Mouse (Mus musculus) embryonic facial prominence, embryonic 10.5 days (tissue): ENCODE measurements around the gene Mtmr12. TPM values are rescaled to one million over a fixed set of nuclear protein-coding genes. Genes with fewer than 3 reads are reported as not detected.
"Not testable (repeated sequence)": the region's sequence is repeated elsewhere in the genome, so short reads cannot be mapped to it uniquely, and the experiment has no call there.

Source experiments
- DNase-seq: peaks from one replicate; pipeline ENCODE4 v3.0.0-alpha.2; 2017; ENCODE audit warnings: low spot score
- H3K27ac ChIP-seq: fragments of 300-500 bp; sonication (generic); replicated peaks from 2 replicates; pipeline ENCODE4 v1.5.1; 2016; ENCODE audit warnings: mild to moderate bottlenecking
- H3K27me3 ChIP-seq: fragments of 300-500 bp; sonication (generic); replicated peaks from 2 replicates; pipeline ENCODE4 v1.6.1; 2016; ENCODE audit warnings: low read depth, mild to moderate bottlenecking; ENCODE audit not compliant: poor library complexity, severe bottlenecking
- H3K36me3 ChIP-seq: fragments of 300-500 bp; sonication (generic); replicated peaks from 2 replicates; pipeline ENCODE4 v1.6.1; 2016; ENCODE audit warnings: mild to moderate bottlenecking, moderate library complexity
- H3K4me1 ChIP-seq: fragments of 300-500 bp; sonication (generic); 2 replicates; pipeline ENCODE4 v1.6.1; 2016
- H3K4me3 ChIP-seq: fragments of 300-500 bp; sonication (generic); 2 replicates; pipeline ENCODE4 v1.5.1; 2016; ENCODE audit warnings: mild to moderate bottlenecking, moderate library complexity
- H3K9me3 ChIP-seq: fragments of 300-500 bp; sonication (generic); 2 replicates; pipeline ENCODE4 v1.6.1; 2016; ENCODE audit warnings: mild to moderate bottlenecking
- WGBS: fragments of 180-500 bp; shearing (Covaris S2); methylation state at CpG from one replicate; pipeline ENCODE4 v1.1.7; 2016; 5-methylcytosine and 5-hydroxymethylcytosine counted together
- polyA plus RNA-seq: library from polyadenylated mRNA; unstranded; fragments of >200 nt; fragmentation: Nextera tagmentation; extraction: Ambion mirVana; gene quantifications from 2 replicates; pipeline ENCODE4 v1.2.1, GENCODE M21; 2016

The Mtmr12 gene
- polyA plus RNA-seq: 19.0 TPM in 2 replicates

DNA sequence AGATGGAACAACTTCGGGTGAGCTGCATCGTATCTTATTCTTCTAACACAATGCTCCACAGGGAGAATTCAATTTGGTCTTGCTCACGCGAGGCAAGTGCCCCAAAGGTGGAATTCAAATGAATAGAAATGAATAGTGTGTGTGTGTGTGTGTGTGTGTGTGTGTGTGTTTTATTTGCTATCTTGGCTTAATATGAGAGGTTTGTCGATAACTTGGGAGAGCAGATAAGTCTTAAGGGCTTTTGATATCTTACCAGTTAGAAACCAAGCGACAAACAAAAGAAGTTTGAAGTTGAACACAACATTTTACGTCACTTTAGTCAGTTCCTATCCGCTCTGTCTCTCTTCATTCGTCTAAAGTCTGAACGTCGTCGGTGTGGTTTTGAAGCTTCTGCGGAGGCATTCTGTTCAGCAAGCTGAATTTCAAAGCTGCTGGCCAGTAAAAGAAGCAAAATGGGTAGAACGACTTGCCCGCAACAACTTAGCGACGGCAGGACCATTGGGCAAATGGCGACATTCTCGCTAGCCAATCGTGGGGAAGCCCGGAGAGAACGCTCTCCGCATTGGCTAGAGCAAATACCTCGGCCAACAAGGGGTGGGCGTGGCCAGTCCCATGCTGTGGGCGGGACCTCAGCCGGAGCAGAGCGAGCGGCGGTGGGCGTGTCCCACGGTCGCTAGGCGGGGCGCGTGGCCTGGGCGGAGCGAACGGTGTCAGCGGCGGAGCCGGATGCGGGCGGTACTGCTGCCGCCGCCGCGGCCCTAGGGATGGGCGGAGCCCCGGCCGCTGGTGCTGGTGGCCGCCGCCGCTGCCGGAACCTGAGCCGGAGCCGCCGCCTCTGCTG, at the start of gene Mtmr12:
Gene Mtmr12, plus strand, starts transcription at position 710 of the 841 bp plus-strand sequence.
- DNase-seq: peak; percentile 100
- Histone ChIP-seq H3K27ac (peak within 1 kb of the TSS; percentile 93), H3K36me3 (no peaks in the 10 kb centered on the region), H3K27me3 (no peaks in the 10 kb centered on the region), H3K4me3 (peak within 1 kb of the TSS; percentile 92), H3K9me3 (no peaks in the 10 kb centered on the region), H3K4me1 (peaks cover 36% of the 10 kb centered on the region)
- 2% methylated on average over 58 of the region's 58 CpGs for WGBS

- no peaks in the 10 kb centered on the region for H3K4me1 ChIP-seq
- 97% methylated on average over 5 of the region's 5 CpGs for WGBS
- peaks cover 91% of the 10 kb centered on the region for H3K36me3 ChIP-seq
- no peaks in the 10 kb centered on the region for H3K27me3 ChIP-seq
- no peak for DNase-seq
- H3K4me3 ChIP-seq: no peak overlapping the region
- no peaks in the 10 kb centered on the region for H3K9me3 ChIP-seq
- no peak overlapping the region for H3K27ac ChIP-seq
These were observed 26.7 kb upstream of the Mtmr12 start for GRCm38 (mm10) chr15:12178126-12178525.

- H3K4me1 ChIP-seq, H3K27me3 ChIP-seq, H3K27ac ChIP-seq, H3K4me3 ChIP-seq, DNase-seq, H3K9me3 ChIP-seq: not testable (repeated sequence)
- H3K36me3 ChIP-seq: peaks cover 94% of the 10 kb centered on the region
- WGBS: 93% methylated on average over 13 of the region's 13 CpGs
These were observed 23.5 kb upstream of the Mtmr12 start for GRCm38 (mm10) chr15:12181181-12181805.

- H3K4me1 ChIP-seq: peaks cover 29% of the 10 kb centered on the region
- H3K9me3 ChIP-seq: no peaks in the 10 kb centered on the region
- H3K27me3 ChIP-seq: no peaks in the 10 kb centered on the region
- WGBS: 62% methylated on average over 25 of the region's 25 CpGs
- DNase-seq: no peak
- peaks cover 17% of the 10 kb centered on the region for H3K36me3 ChIP-seq
- no peak overlapping the region for H3K4me3 ChIP-seq
- peak overlapping the region; percentile 37; the same call in 1 of the 2 replicates for H3K27ac ChIP-seq
These were observed 10.7 kb upstream of the Mtmr12 start for GRCm38 (mm10) chr15:12193880-12194816.

- DNase-seq: no peak
- Histone ChIP-seq H3K9me3 (no peaks in the 10 kb centered on the region), H3K4me1 (peaks cover 29% of the 10 kb centered on the region), H3K36me3 (peaks cover 14% of the 10 kb centered on the region), H3K4me3 (no peak overlapping the region), H3K27ac (peak overlapping the region; percentile 0; the same call in 1 of the 2 replicates), H3K27me3 (no peaks in the 10 kb centered on the region)
- 79% methylated on average over 20 of the region's 20 CpGs for WGBS
These were observed 9.8 kb upstream of the Mtmr12 start for GRCm38 (mm10) chr15:12194817-12195735.

DNA sequence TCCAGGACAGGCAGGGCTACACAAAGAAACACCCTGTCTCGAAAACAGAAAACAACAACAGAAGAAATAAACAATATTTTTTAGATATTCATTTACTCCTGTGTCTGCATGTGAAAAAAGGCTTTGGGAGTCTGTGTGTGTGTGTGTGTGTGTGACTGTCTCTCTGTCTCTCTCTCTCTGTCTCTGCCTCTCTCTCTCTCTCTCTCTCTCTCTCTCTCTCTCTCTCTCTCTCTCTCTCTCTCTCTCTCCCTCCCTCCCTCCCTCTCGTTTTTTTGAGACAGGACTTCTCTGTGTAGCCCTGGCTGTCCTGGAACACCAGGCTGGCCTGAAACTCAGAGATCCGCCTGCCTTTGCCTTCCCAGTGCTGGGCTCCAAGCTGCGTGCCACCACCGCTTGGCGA, 8.9 kb upstream of the Mtmr12 start:
- Histone ChIP-seq H3K27ac (0 out of 2 replicates have a peak overlapping the region, but pooled peaks have one; percentile 66), H3K27me3 (no peaks in the 10 kb centered on the region), H3K4me3 (no peak overlapping the region), H3K9me3 (no peaks in the 10 kb centered on the region), H3K36me3 (peaks cover 5% of the 10 kb centered on the region), H3K4me1 (peaks cover 29% of the 10 kb centered on the region)
- no peak for DNase-seq
- WGBS: 86% methylated on average over 6 of the region's 6 CpGs

- Histone ChIP-seq H3K4me3 (peak overlapping the region; percentile 22; the same call in 1 of the 2 replicates), H3K4me1 (peaks cover 29% of the 10 kb centered on the region), H3K9me3 (no peaks in the 10 kb centered on the region), H3K27me3 (no peaks in the 10 kb centered on the region), H3K27ac (peak overlapping the region; percentile 66), H3K36me3 (no peaks in the 10 kb centered on the region; the same call in 1 of the 2 replicates)
- WGBS: 37% methylated on average over 22 of the region's 22 CpGs
- peak; percentile 78 for DNase-seq
These were observed 8.2 kb upstream of the Mtmr12 start for GRCm38 (mm10) chr15:12196410-12197191.

- Histone ChIP-seq H3K4me1 (peaks cover 29% of the 10 kb centered on the region), H3K27me3 (no peaks in the 10 kb centered on the region), H3K36me3 (no peaks in the 10 kb centered on the region), H3K4me3 (no peak overlapping the region), H3K27ac (peak overlapping the region; percentile 61; the same call in 1 of the 2 replicates), H3K9me3 (no peaks in the 10 kb centered on the region)
- 91% methylated on average over 6 of the region's 6 CpGs for WGBS
- no peak for DNase-seq
These were observed 7.5 kb upstream of the Mtmr12 start for GRCm38 (mm10) chr15:12197361-12197760.

DNA sequence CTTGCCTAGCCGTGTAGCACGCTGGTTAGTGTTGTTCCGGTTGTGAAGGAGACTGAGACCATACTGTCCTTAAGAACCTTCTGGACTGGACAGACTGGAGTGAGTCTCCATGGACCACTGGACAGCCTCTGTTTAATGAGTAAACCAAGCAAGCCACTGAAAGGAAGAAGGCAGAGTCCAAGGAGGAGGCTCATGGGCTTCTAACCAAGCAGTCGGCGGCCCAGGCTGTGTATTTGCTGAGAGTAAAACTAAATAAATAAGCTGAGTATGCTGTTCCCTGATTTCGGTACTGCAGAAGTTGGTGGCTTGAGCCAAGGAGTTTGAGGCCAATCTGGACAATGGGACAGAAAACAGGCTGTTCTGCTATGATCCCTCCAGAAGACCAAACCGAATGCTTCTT, 4.8 kb upstream of the Mtmr12 start:
- 94% methylated on average over 7 of the region's 7 CpGs for WGBS
- DNase-seq: no peak
- Histone ChIP-seq H3K4me3 (no peak overlapping the region), H3K36me3 (no peaks in the 10 kb centered on the region), H3K9me3 (no peaks in the 10 kb centered on the region), H3K27me3 (no peaks in the 10 kb centered on the region), H3K4me1 (peaks cover 24% of the 10 kb centered on the region), H3K27ac (no peak overlapping the region)

GRCm38 (mm10) chr15:12201856-12202255, 3.0 kb upstream of the Mtmr12 start:
- DNase-seq: no peak
- peaks cover 26% of the 10 kb centered on the region for H3K4me1 ChIP-seq
- H3K4me3 ChIP-seq: no peak overlapping the region
- no peaks in the 10 kb centered on the region for H3K27me3 ChIP-seq
- no peaks in the 10 kb centered on the region for H3K36me3 ChIP-seq
- no peaks in the 10 kb centered on the region for H3K9me3 ChIP-seq
- no peak overlapping the region for H3K27ac ChIP-seq

DNA sequence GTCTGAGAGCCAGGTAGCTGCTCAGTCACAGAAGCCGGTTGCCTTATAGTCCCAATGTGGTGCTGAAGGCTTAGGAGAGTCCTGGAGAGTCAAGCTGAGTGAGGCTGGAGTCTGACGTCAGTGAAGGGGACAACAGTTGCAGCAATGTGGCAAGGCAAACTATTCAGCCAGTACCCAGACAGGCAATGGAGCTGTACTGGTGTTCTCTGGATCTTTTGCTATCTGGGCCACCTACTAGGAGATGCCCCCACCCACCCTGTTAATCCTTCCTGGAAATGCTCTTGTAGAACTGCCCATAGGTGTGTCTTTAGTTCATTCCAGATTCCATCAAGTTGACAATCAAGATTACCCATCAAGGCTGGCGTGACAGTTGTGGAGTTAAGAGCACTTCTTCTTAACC, 2.4 kb upstream of the Mtmr12 start:
- Histone ChIP-seq H3K9me3 (no peaks in the 10 kb centered on the region), H3K36me3 (no peaks in the 10 kb centered on the region), H3K27ac (no peak overlapping the region), H3K4me3 (no peak overlapping the region), H3K27me3 (no peaks in the 10 kb centered on the region), H3K4me1 (peaks cover 28% of the 10 kb centered on the region)
- 82% methylated on average over 3 of the region's 3 CpGs for WGBS
- no peak for DNase-seq
